Mouse (Mus musculus): ENCODE results near the gene Trim72.

GRCm38 (mm10) chr7:127988904-127989303, 14.8 kb upstream of the Trim72 start:
- no peak for TF ChIP-seq CTCF (conservative IDR thresholded peaks at IDR 0.05 in 1 of 2, IDR thresholded peaks at IDR 0.05 in 1 of 2; ENCODE audit: low read depth in 2 of 2, low read length in 2 of 2)
- TF ChIP-seq ETS1 (conservative IDR thresholded peaks at IDR 0.05; ENCODE audit: low read depth, low read length), result no peak
- TF ChIP-seq MEF2A (IDR thresholded peaks at IDR 0.05; ENCODE audit: borderline replicate concordance, low read depth, low read length), result no peak
- TF ChIP-seq EP300 (IDR thresholded peaks at IDR 0.05; ENCODE audit: low read length), result no peak
- no peak for TF ChIP-seq E2F4 (IDR thresholded peaks at IDR 0.05; ENCODE audit: insufficient replicate concordance, low read depth, low read length)
- TF ChIP-seq PAX5 (IDR thresholded peaks at IDR 0.05; ENCODE audit: low read length), result no peak
- no peak for TF ChIP-seq POLR2AphosphoS2 (IDR thresholded peaks at IDR 0.05; ENCODE audit: low read depth, low read length)
- TF ChIP-seq MAX (IDR thresholded peaks at IDR 0.05; ENCODE audit: low read length), result no peak
- TF ChIP-seq MXI1 (IDR thresholded peaks at IDR 0.05; ENCODE audit: low read depth, low read length), result no peak
- no peak for TF ChIP-seq NRF1 (IDR thresholded peaks at IDR 0.05; ENCODE audit: low read depth, low read length)
- no peak for TF ChIP-seq POLR2A (IDR thresholded peaks at IDR 0.05; ENCODE audit: low read depth, low read length)
- TF ChIP-seq TCF12 (IDR thresholded peaks at IDR 0.05; ENCODE audit: low read depth, low read length), result no peak
